Mouse (Mus musculus) layer of hippocampus, postnatal 36 days (tissue): ENCODE measurements around the gene Elmod3. TPM values are rescaled to one million over a fixed set of nuclear protein-coding genes. Genes with fewer than 3 reads are reported as not detected.

Experiments used
- DNase-seq, 2 experiments: peaks; one replicate each; pipeline ENCODE4 v3.0.0; 2022
- total RNA-seq, 2 experiments: library from RNA; stranded (reverse); gene quantifications; 2 replicates each; pipeline ENCODE4 v1.2.3; 2021

Gene Elmod3
- total RNA-seq, 2 experiments from 2014 or later: 20.3 to 22.3 TPM

GRCm38 (mm10) chr6:72570644-72571397, 27.4 kb downstream of the Elmod3 start:
- peak; percentile 46 to 48 for DNase-seq

- DNase-seq: no peak
These were observed 29.5 kb downstream of the Elmod3 start for GRCm38 (mm10) chr6:72568736-72569135.

- no peak for DNase-seq
These were observed 30.7 kb downstream of the Elmod3 start for GRCm38 (mm10) chr6:72567508-72567907.

- peak; percentile 83 to 91 for DNase-seq
These were observed 32.2 kb downstream of the Elmod3 start for GRCm38 (mm10) chr6:72566044-72566443.

GRCm38 (mm10) chr6:72565506-72565905, 32.7 kb downstream of the Elmod3 start:
- no peak for DNase-seq

GRCm38 (mm10) chr6:72562894-72563293, 35.3 kb downstream of the Elmod3 start:
- no peak for DNase-seq

GRCm38 (mm10) chr6:72562486-72562885, 35.7 kb downstream of the Elmod3 start:
- no peak for DNase-seq

- DNase-seq: no peak
These were observed 37.4 kb downstream of the Elmod3 start for GRCm38 (mm10) chr6:72560801-72561200.

- no peak for DNase-seq
These were observed 45.2 kb downstream of the Elmod3 start for GRCm38 (mm10) chr6:72553079-72553412.

- DNase-seq: peak; percentile 45
These were observed 45.8 kb downstream of the Elmod3 start for GRCm38 (mm10) chr6:72552171-72553078.

- DNase-seq: no peak
These were observed 47.6 kb downstream of the Elmod3 start for GRCm38 (mm10) chr6:72550503-72551100.

GRCm38 (mm10) chr6:72550025-72550424, 48.2 kb downstream of the Elmod3 start:
- DNase-seq: no peak

- no peak for DNase-seq
These were observed 49.1 kb downstream of the Elmod3 start for GRCm38 (mm10) chr6:72549041-72549580.

- no peak for DNase-seq
These were observed 50.4 kb downstream of the Elmod3 start for GRCm38 (mm10) chr6:72547862-72548261.

GRCm38 (mm10) chr6:72547121-72547520, 51.1 kb downstream of the Elmod3 start:
- no peak for DNase-seq

- DNase-seq: no peak
These were observed 52.8 kb downstream of the Elmod3 start for GRCm38 (mm10) chr6:72545377-72545776.

GRCm38 (mm10) chr6:72544283-72544987, 53.8 kb downstream of the Elmod3 start, which contains the start of gene Capg:
Gene Capg (plus strand): TSS chr6:72544391.
- DNase-seq: no peak

GRCm38 (mm10) chr6:72543265-72543850, 54.9 kb downstream of the Elmod3 start:
- no peak for DNase-seq

- DNase-seq: peak; percentile 87 to 89
These were observed 59.6 kb downstream of the Elmod3 start for GRCm38 (mm10) chr6:72538562-72539031.

- DNase-seq: no peak
These were observed 60.2 kb downstream of the Elmod3 start for GRCm38 (mm10) chr6:72537998-72538500.

GRCm38 (mm10) chr6:72535165-72535564, 63.0 kb downstream of the Elmod3 start:
- DNase-seq: peak; percentile 62 to 75
